Mouse (Mus musculus) lung, postnatal 25 days (tissue): ENCODE data around the gene Lin9.
"Not testable (repeated sequence)": the region's sequence is repeated elsewhere in the genome, so short reads cannot be mapped to it uniquely, and the experiment has no call there.

Experiments used
- DNase-seq: peaks from one replicate; pipeline ENCODE4 v3.0.0; 2022; ENCODE audit warnings: low spot score

The Lin9 gene

GRCm38 (mm10) chr1:180641137-180641517, at the start of gene Lin9:
Gene Lin9 (plus strand): TSS chr1:180641150.
- peak; percentile 90 for DNase-seq

GRCm38 (mm10) chr1:180600578-180600977, 40.4 kb upstream of the Lin9 start:
- DNase-seq = no peak

GRCm38 (mm10) chr1:180601806-180602205, 39.1 kb upstream of the Lin9 start:
- peak; percentile 59 for DNase-seq

- DNase-seq = no peak
These were observed 36.4 kb upstream of the Lin9 start for GRCm38 (mm10) chr1:180604579-180604978.

- no peak for DNase-seq
These were observed 34.8 kb upstream of the Lin9 start for GRCm38 (mm10) chr1:180606106-180606505.

- no peak for DNase-seq
These were observed 34.0 kb upstream of the Lin9 start for GRCm38 (mm10) chr1:180606796-180607577.

- DNase-seq = no peak
These were observed 33.4 kb upstream of the Lin9 start for GRCm38 (mm10) chr1:180607578-180607879.

- DNase-seq = not testable (repeated sequence)
These were observed 29.1 kb upstream of the Lin9 start for GRCm38 (mm10) chr1:180611842-180612241.

- DNase-seq = no peak
These were observed 24.2 kb upstream of the Lin9 start for GRCm38 (mm10) chr1:180616762-180617161.

- no peak for DNase-seq
These were observed 18.6 kb upstream of the Lin9 start for GRCm38 (mm10) chr1:180622389-180622788.

- no peak for DNase-seq
These were observed 17.0 kb upstream of the Lin9 start for GRCm38 (mm10) chr1:180623911-180624310.

GRCm38 (mm10) chr1:180626141-180626540, 14.8 kb upstream of the Lin9 start:
- peak; percentile 64 for DNase-seq

GRCm38 (mm10) chr1:180637796-180638195, 3.2 kb upstream of the Lin9 start:
- DNase-seq = not testable (repeated sequence)

- DNase-seq = no peak
These were observed 1.2 kb upstream of the Lin9 start for GRCm38 (mm10) chr1:180639416-180640401.

- DNase-seq = peak; percentile 2
These were observed 285 bp upstream of the Lin9 start for GRCm38 (mm10) chr1:180640605-180641125.

GRCm38 (mm10) chr1:180641518-180642227, 723 bp downstream of the Lin9 start:
- no peak for DNase-seq

GRCm38 (mm10) chr1:180642228-180642564, 1.2 kb downstream of the Lin9 start:
- no peak for DNase-seq

GRCm38 (mm10) chr1:180691284-180691683, 50.3 kb downstream of the Lin9 start:
- DNase-seq = no peak

- DNase-seq = no peak
These were observed 55.8 kb downstream of the Lin9 start, which contains the start of gene Mixl1 for GRCm38 (mm10) chr1:180696626-180697352. Gene Mixl1 (minus strand): TSS chr1:180697034.

GRCm38 (mm10) chr1:180698063-180698462, 57.1 kb downstream of the Lin9 start:
- no peak for DNase-seq

- no peak for DNase-seq
These were observed 62.5 kb downstream of the Lin9 start for GRCm38 (mm10) chr1:180703400-180703799.
